Mouse (Mus musculus) left cerebral cortex, postnatal 14 days (tissue): ENCODE measurements around the gene Gm21976. TPM values are rescaled to one million over a fixed set of nuclear protein-coding genes. Genes with fewer than 3 reads are reported as not detected.

ENCODE experiments used
- DNase-seq, 2 experiments: peaks; one replicate each; pipeline ENCODE4 v3.0.0; 2021 to 2022; ENCODE audit warnings: low spot score in 2 of 2, mixed read lengths in 1 of 2
- intact Hi-C: fragments of 180-260 bp; cut with DNase I; formaldehyde crosslinking; loops from one replicate; pipeline ENCODE4 v1.15.1; 2025
- total RNA-seq, 2 experiments: library from RNA; stranded (reverse); gene quantifications; 2 replicates each; pipeline ENCODE4 v1.2.3; 2021

Gene Gm21976
- total RNA-seq, 2 experiments from 2014 or later = not detected

GRCm38 (mm10) chr13:98291712-98292111 is 12.0 kb downstream of the Gm21976 start:
- intact Hi-C loops = no loop called here
- no peak for DNase-seq

DNA sequence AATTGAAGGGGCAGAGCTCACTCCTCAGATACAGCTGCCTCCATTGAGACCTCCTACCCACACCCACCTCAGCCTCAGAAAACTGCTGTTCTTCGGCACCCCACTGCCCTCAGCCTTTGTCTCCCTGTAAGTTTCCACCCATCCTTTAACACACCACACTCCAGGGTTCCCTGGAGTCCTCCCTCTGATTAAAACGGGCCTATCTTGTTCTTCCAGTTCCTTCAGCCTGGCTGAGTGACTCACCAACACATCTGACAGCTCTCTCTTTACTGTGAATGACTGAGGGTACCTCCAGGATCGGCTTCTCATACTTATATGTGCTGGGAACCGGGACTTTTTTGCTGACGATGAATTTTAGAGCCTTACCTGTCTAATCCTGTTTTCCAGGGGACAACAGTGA is 16.4 kb downstream of the Gm21976 start:
- no peak for DNase-seq
- intact Hi-C loops = loop anchor here (5.0 kb wide), 1 partner anchor 34 kb away; the partner anchor contains the start of genes Ankra2 and Utp15

- intact Hi-C loops = loop anchor here (5.0 kb wide), 1 partner anchor 36 kb away; the partner anchor contains the start of genes Ankra2 and Utp15
Measured at GRCm38 (mm10) chr13:98297883-98298482, 18.3 kb downstream of the Gm21976 start.

GRCm38 (mm10) chr13:98298833-98299758 is 19.4 kb downstream of the Gm21976 start:
- peak; percentile 83 to 90 for DNase-seq
- intact Hi-C loops = loop anchor here (5.0 kb wide), 1 partner anchor 37 kb away; the partner anchor contains the start of genes Ankra2 and Utp15

More at GRCm38 (mm10) chr13:98297883-98298482, 18.3 kb downstream of the Gm21976 start:
- DNase-seq = no peak

DNA sequence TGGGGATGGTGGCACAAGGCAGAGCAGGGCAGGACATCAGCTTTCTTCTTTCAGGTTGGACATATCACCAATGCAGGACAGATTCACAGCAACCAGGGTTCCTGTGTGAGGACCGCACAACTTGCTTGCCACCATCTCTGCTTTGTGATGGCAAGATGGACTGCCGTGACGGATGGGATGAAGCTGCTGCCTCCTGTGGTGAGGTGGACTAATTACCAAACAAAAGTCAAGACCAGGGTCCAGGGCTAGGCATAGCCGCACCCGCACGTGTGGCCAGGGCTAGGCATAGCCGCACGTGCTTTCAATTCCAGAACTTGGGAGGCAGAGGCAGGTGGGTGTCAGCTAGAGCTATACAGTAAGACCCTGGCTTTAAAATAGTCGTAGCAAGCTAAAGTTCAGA is 25.6 kb downstream of the Gm21976 start:
- intact Hi-C loops = no loop called here
- DNase-seq = no peak

GRCm38 (mm10) chr13:98306393-98306792 is 26.7 kb downstream of the Gm21976 start:
- DNase-seq = no peak
- intact Hi-C loops = no loop called here

GRCm38 (mm10) chr13:98306852-98307475 is 27.3 kb downstream of the Gm21976 start:
- intact Hi-C loops = no loop called here
- DNase-seq = peak; percentile 34 to 39

DNA sequence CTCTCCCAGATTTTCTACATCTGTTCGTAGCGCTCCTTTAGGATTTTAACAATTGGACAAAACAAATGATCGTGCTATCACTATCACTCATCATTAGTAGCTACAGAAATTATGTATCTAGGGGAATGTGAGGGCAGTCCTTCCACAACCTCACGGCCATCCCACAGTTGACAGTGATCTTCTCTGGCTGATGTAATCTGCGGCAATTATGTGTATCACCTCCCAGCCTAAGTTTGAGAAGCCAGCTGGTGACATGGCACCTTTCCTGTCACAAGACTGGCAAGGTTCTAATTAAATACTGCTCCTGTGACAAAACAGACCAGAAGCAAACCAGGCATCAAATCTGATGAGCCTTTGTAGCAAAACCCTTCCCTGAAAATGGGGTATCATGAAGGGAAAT is 28.3 kb downstream of the Gm21976 start:
- intact Hi-C loops = no loop called here
- no peak for DNase-seq

GRCm38 (mm10) chr13:98308724-98309123 is 29.0 kb downstream of the Gm21976 start:
- DNase-seq = no peak
- intact Hi-C loops = no loop called here

- intact Hi-C loops = no loop called here
- DNase-seq = no peak
Measured at GRCm38 (mm10) chr13:98311597-98311996, 31.9 kb downstream of the Gm21976 start.

DNA sequence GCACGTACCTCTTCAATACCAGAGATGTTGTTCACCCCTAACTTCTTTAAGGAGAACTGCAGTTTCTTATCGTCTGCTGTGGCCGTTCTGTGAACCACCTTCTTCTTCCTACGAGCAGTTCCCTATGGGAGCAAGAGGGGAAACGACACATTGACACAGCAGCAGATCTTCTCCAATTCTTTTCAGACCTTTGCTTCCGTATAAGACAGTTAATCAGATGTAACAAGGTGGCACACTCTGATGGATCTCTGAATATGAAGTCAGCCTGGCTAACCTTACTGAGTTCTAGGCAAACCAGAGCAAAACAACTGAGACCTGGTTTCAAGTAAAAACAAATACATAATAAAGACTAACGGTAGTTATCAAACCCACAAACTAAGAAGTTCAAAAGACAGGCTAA is 33.9 kb downstream of the Gm21976 start:
- no peak for DNase-seq
- intact Hi-C loops = no loop called here

- intact Hi-C loops = loop anchor here (5.0 kb wide), 1 partner anchor 53 kb away; the partner anchor contains the start of genes Ankra2 and Utp15
- no peak for DNase-seq
Measured at GRCm38 (mm10) chr13:98315124-98315523, 35.4 kb downstream of the Gm21976 start.

- DNase-seq = no peak
- intact Hi-C loops = loop anchor here (5.0 kb wide), 1 partner anchor 54 kb away; the partner anchor contains the start of genes Ankra2 and Utp15
Measured at GRCm38 (mm10) chr13:98316140-98316479, 36.4 kb downstream of the Gm21976 start.

DNA sequence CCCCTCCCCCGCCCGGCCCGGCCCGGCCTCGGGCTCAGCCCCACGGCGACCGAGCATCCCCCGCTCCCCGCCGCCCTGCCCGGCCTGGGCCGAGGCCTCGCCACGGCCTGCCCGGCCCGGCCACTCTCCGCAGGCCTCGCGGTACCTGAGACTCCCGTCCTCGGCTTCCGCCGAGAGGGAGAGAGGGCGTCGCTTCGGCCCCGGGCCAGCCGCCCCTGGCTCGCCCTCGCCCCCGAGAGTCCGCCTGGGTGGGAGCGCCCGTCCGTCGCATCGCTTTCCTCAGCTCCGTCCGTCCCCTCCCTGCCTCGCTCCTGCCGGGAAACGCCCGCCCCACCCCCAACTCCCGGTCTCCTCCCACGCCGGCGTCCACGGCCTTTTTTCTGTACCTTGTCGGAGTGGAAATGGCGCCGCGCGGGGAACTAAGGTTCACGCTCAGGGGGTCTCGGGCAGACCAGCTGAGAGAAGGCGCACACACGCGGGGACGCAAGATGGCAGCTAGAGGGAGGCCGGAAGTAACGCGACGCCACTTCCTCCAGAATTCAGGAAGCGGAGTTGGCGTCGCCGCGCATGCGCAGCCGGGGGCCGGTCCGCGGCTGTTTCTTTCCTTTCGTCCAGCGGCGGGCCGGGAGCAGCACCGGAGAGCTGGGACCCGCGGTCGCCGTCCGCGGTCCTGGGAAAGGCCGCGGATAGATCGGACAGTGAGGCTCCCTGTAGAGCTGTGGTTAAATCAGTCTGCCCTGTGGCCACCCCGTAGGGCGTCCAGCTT is 37.0 kb downstream of the Gm21976 start, which contains the start of gene Btf3:
Btf3 (minus strand) TSS at position 527 of the 766 bp plus-strand sequence.
- DNase-seq = peak; percentile 95
- intact Hi-C loops = loop anchor here (5.0 kb wide), 1 partner anchor 54 kb away; the partner anchor contains the start of genes Ankra2 and Utp15

- intact Hi-C loops = loop anchor here (5.0 kb wide), 1 partner anchor 55 kb away; the partner anchor contains the start of genes Ankra2 and Utp15
Measured at GRCm38 (mm10) chr13:98317246-98317677, 37.6 kb downstream of the Gm21976 start.

DNA sequence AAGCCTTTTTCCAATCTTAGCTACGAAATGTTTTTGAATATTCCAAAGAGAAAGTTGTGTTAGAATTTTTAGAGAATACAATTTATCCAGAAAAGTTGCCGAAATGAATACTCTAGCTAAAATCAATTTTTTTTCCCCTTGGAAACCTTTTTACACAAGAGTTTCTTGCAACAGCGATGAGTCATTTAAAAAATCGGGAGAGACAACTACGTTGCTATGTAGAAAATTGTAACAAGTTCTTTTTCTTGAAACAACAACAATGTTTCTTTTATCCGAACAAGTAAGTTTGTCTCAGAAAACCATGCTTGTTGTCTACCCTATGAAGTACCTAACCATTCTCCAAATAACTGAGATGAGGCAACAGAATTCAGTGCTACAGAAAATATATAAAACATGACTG is 38.2 kb downstream of the Gm21976 start:
- no peak for DNase-seq
- intact Hi-C loops = loop anchor here (5.0 kb wide), 1 partner anchor 56 kb away; the partner anchor contains the start of genes Ankra2 and Utp15

More at GRCm38 (mm10) chr13:98317246-98317677, 37.6 kb downstream of the Gm21976 start:
- DNase-seq = no peak

GRCm38 (mm10) chr13:98325034-98325433 is 45.3 kb downstream of the Gm21976 start:
- DNase-seq = no peak
- intact Hi-C loops = no loop called here

- peak in 1 of 2 experiments; percentile 10 for DNase-seq
- intact Hi-C loops = no loop called here
Measured at GRCm38 (mm10) chr13:98332106-98332505, 52.4 kb downstream of the Gm21976 start.

DNA sequence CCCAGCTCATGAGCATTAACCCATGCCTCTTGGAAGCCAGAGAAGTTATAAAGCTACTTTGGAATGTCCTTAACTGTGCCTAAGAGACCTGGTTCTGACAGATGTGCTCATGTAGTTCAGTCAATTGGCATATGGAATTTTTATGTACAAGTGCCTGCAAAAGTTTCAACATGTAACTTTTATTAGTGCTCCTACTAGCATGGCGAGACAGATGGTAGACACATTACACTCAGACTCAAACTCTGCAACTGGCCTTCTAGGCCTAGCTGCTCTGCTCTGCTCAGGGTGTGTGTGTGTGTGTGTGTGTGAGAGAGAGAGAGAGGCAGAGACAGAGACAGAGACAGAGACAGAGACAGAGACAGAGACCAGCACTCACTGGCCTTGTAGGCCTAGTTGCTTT is 56.5 kb downstream of the Gm21976 start:
- intact Hi-C loops = no loop called here
- DNase-seq = no peak
